Mouse (Mus musculus): ENCODE results near the gene Mgat5.

Mgat5 gene

GRCm38 (mm10) chr1:127373559-127373958 is 168.7 kb downstream of the Mgat5 start:
- no peak for DNase-seq (ENCODE audit: extremely low read depth, insufficient read length, low spot score)

GRCm38 (mm10) chr1:127374157-127374556 is 169.3 kb downstream of the Mgat5 start:
- DNase-seq (ENCODE audit: extremely low read depth, insufficient read length, low spot score), result no peak

GRCm38 (mm10) chr1:127380140-127380539 is 175.3 kb downstream of the Mgat5 start:
- no peak for DNase-seq (ENCODE audit: extremely low read depth, insufficient read length, low spot score)

- peak; percentile 57 for DNase-seq (ENCODE audit: extremely low read depth, insufficient read length, low spot score)
Measured at GRCm38 (mm10) chr1:127380749-127381501, 176.1 kb downstream of the Mgat5 start.

- DNase-seq (ENCODE audit: extremely low read depth, insufficient read length, low spot score), result no peak
Measured at GRCm38 (mm10) chr1:127383071-127383470, 178.3 kb downstream of the Mgat5 start.

GRCm38 (mm10) chr1:127387226-127387625 is 182.4 kb downstream of the Mgat5 start:
- DNase-seq (ENCODE audit: extremely low read depth, insufficient read length, low spot score), result no peak

- DNase-seq (ENCODE audit: extremely low read depth, insufficient read length, low spot score), result no peak
Measured at GRCm38 (mm10) chr1:127387661-127388060, 182.8 kb downstream of the Mgat5 start.

GRCm38 (mm10) chr1:127394716-127395115 is 189.9 kb downstream of the Mgat5 start:
- DNase-seq (ENCODE audit: extremely low read depth, insufficient read length, low spot score), result no peak

GRCm38 (mm10) chr1:127395724-127396123 is 190.9 kb downstream of the Mgat5 start:
- no peak for DNase-seq (ENCODE audit: extremely low read depth, insufficient read length, low spot score)

GRCm38 (mm10) chr1:127396569-127397349 is 191.9 kb downstream of the Mgat5 start:
- DNase-seq (ENCODE audit: extremely low read depth, insufficient read length, low spot score), result no peak

GRCm38 (mm10) chr1:127397396-127397795 is 192.6 kb downstream of the Mgat5 start:
- no peak for DNase-seq (ENCODE audit: extremely low read depth, insufficient read length, low spot score)

- no peak for DNase-seq (ENCODE audit: extremely low read depth, insufficient read length, low spot score)
Measured at GRCm38 (mm10) chr1:127398186-127398585, 193.4 kb downstream of the Mgat5 start.

GRCm38 (mm10) chr1:127400198-127400597 is 195.4 kb downstream of the Mgat5 start:
- no peak for DNase-seq (ENCODE audit: extremely low read depth, insufficient read length, low spot score)

- no peak for DNase-seq (ENCODE audit: extremely low read depth, insufficient read length, low spot score)
Measured at GRCm38 (mm10) chr1:127400666-127401065, 195.9 kb downstream of the Mgat5 start.

GRCm38 (mm10) chr1:127404655-127405054 is 199.8 kb downstream of the Mgat5 start:
- DNase-seq (ENCODE audit: extremely low read depth, insufficient read length, low spot score), result no peak

- no peak for DNase-seq (ENCODE audit: extremely low read depth, insufficient read length, low spot score)
Measured at GRCm38 (mm10) chr1:127408957-127409423, 204.2 kb downstream of the Mgat5 start.

GRCm38 (mm10) chr1:127409512-127409911 is 204.7 kb downstream of the Mgat5 start:
- no peak for DNase-seq (ENCODE audit: extremely low read depth, insufficient read length, low spot score)

- DNase-seq (ENCODE audit: extremely low read depth, insufficient read length, low spot score), result no peak
Measured at GRCm38 (mm10) chr1:127414500-127414899, 209.7 kb downstream of the Mgat5 start.

- no peak for DNase-seq (ENCODE audit: extremely low read depth, insufficient read length, low spot score)
Measured at GRCm38 (mm10) chr1:127415896-127416295, 211.1 kb downstream of the Mgat5 start.

- DNase-seq (ENCODE audit: extremely low read depth, insufficient read length, low spot score), result no peak
Measured at GRCm38 (mm10) chr1:127416971-127417370, 212.2 kb downstream of the Mgat5 start.

GRCm38 (mm10) chr1:127418916-127419575 is 214.2 kb downstream of the Mgat5 start:
- DNase-seq (ENCODE audit: extremely low read depth, insufficient read length, low spot score), result no peak
